Comparison of ENCODE assay signal across 8 mouse cellular contexts in genomic region chr8:123039376-123040109, GRCm38 (mm10). TPM values are rescaled to one million over a fixed set of nuclear protein-coding genes. Genes with fewer than 3 reads are reported as not detected.
DNase-seq lines count a peak whose midpoint lies in the region; ATAC-seq and TF ChIP-seq lines count a peak whose summit lies in the region.

No protein-coding gene starts in this region.

- H3K27me3 ChIP-seq in E14TG2a.4 (ENCODE audit: insufficient read depth, low read length): no peaks in the 10 kb centered on the region
- no peaks in the 10 kb centered on the region for H3K27me3 ChIP-seq in forebrain, postnatal 0 days (ENCODE audit: insufficient read depth, low read length)
- H3K27me3 ChIP-seq in liver, embryonic 16.5 days (ENCODE audit: control insufficient read depth, insufficient read depth, low read depth, low read length): no peaks in the 10 kb centered on the region

- no peak overlapping the region for H3K9ac ChIP-seq in forebrain, postnatal 0 days
- H3K9ac ChIP-seq in liver, embryonic 16.5 days (ENCODE audit: low read depth, low read length): peak overlapping the region; percentile 100; the same call in 1 of the 2 replicates

- DNase-seq in gastrocnemius, adult 2 months: no peak
- no peak for DNase-seq in gastrocnemius, adult 8-10 months (ENCODE audit: low spot score in 2 of 2)
- DNase-seq in forebrain, postnatal 0 days: no peak
- no peak for DNase-seq in spleen, postnatal 4 days (ENCODE audit: low spot score in 2 of 2)
- DNase-seq in urinary bladder, adult 18-20 months (ENCODE audit: low spot score in 2 of 2): no peak
- DNase-seq in cerebellum, adult 11-12 months: no peak

- H3K36me3 ChIP-seq in E14TG2a.4 (ENCODE audit: insufficient read depth, low read length): peaks cover 29% of the 10 kb centered on the region
- H3K36me3 ChIP-seq in forebrain, postnatal 0 days (ENCODE audit: insufficient read depth): no peaks in the 10 kb centered on the region; the same call in 1 of the 2 replicates
- no peaks in the 10 kb centered on the region for H3K36me3 ChIP-seq in liver, embryonic 16.5 days (ENCODE audit: control insufficient read depth, insufficient read depth)

- H3K4me2 ChIP-seq in forebrain, postnatal 0 days (ENCODE audit: low read depth): peak overlapping the region; percentile 71
- H3K4me2 ChIP-seq in liver, embryonic 16.5 days (ENCODE audit: low read depth, low read length): peak overlapping the region; percentile 91

- peak overlapping the region; percentile 98; the same call in 1 of the 2 replicates for H3K4me3 ChIP-seq in gastrocnemius, adult 2 months
- peak overlapping the region; percentile 92; the same call in 1 of the 2 replicates for H3K4me3 ChIP-seq in E14TG2a.4 (replicated peaks; ENCODE audit: low read length)
- peak overlapping the region; percentile 99; the same call in 1 of the 2 replicates for H3K4me3 ChIP-seq in forebrain, postnatal 0 days (ENCODE audit: low read depth, low read length)
- H3K4me3 ChIP-seq in liver, embryonic 16.5 days (ENCODE audit: low read depth, low read length): peak overlapping the region; percentile 99

- H3K27ac ChIP-seq in gastrocnemius, adult 2 months: peak overlapping the region; percentile 95
- H3K27ac ChIP-seq in forebrain, postnatal 0 days (ENCODE audit: low read depth, low read length): no peak overlapping the region
- peak overlapping the region; percentile 94 for H3K27ac ChIP-seq in liver, embryonic 16.5 days (ENCODE audit: low read length)

- no peak for ATAC-seq in forebrain, postnatal 0 days
- no peak for ATAC-seq in liver, embryonic 16.5 days (ENCODE audit: low read depth)

- intact Hi-C loops in gastrocnemius, adult 2 months (cut with DNase I): loop anchor here (5.0 kb wide), 1 partner anchor 52 kb away; no protein-coding TSS in a partner anchor

- no peak for TF ChIP-seq CTCF in gastrocnemius, adult 2 months (IDR thresholded peaks at IDR 0.05)
- TF ChIP-seq CTCF in E14TG2a.4 (conservative IDR thresholded peaks at IDR 0.05; ENCODE audit: low read length): no peak
- no peak for TF ChIP-seq CTCF in forebrain, postnatal 0 days (IDR thresholded peaks at IDR 0.05; ENCODE audit: low read depth)

- 14% methylated on average over 11 of the region's 11 CpGs for WGBS in forebrain, postnatal 0 days
- 76% methylated on average over 11 of the region's 11 CpGs for WGBS in liver, embryonic 16.5 days (ENCODE audit: insufficient replicate concordance)

- H3K4me1 ChIP-seq in E14TG2a.4 (replicated peaks; ENCODE audit: low read depth, low read length): peaks cover 73% of the 10 kb centered on the region
- peaks cover 22% of the 10 kb centered on the region for H3K4me1 ChIP-seq in forebrain, postnatal 0 days (ENCODE audit: insufficient read depth)
- H3K4me1 ChIP-seq in liver, embryonic 16.5 days (ENCODE audit: control insufficient read depth, low read depth, low read length): peaks cover 69% of the 10 kb centered on the region

- no peaks in the 10 kb centered on the region for H3K9me3 ChIP-seq in E14TG2a.4 (ENCODE audit: low read length)
- no peaks in the 10 kb centered on the region for H3K9me3 ChIP-seq in forebrain, postnatal 0 days (ENCODE audit: low read length)
- H3K9me3 ChIP-seq in liver, embryonic 16.5 days (replicated peaks; ENCODE audit: control insufficient read depth, low read length): no peaks in the 10 kb centered on the region

RNA-seq across cellular contexts. Expression of gene Ankrd11, which starts 2.5 kb away (rescaled TPM):
- total RNA-seq in gastrocnemius, adult 2 months (2021): 10 to 100 TPM; 60.3 to 62.1 TPM
- 10 to 100 TPM; 55.0 to 63.5 (median 62.4) TPM for total RNA-seq in gastrocnemius, adult 8-10 months (2022)
- 88.7 and 103 TPM in 2 replicates for total RNA-seq in forebrain, postnatal 0 days (2014; rRNA removed)
- 69.4 and 73.5 TPM in 2 replicates for polyA plus RNA-seq in forebrain, postnatal 0 days (2015; fragmentation: Nextera tagmentation; extraction: Ambion mirVana)
- polyA plus RNA-seq in liver, embryonic 16.5 days (2015; fragmentation: Nextera tagmentation; extraction: Ambion mirVana): 7.8 and 8.6 TPM in 2 replicates

RNA-seq across cellular contexts. Expression of gene Spg7, which starts 23.2 kb away (rescaled TPM):
- 10 to 100 TPM; 67.4 to 74.9 TPM for total RNA-seq in gastrocnemius, adult 2 months (2021)
- 10 to 100 TPM; 74.1 to 81.0 (median 77.4) TPM for total RNA-seq in gastrocnemius, adult 8-10 months (2022)
- total RNA-seq in forebrain, postnatal 0 days (2014; rRNA removed): 56.2 and 62.8 TPM in 2 replicates
- 39.8 and 52.9 TPM in 2 replicates for polyA plus RNA-seq in forebrain, postnatal 0 days (2015; fragmentation: Nextera tagmentation; extraction: Ambion mirVana)
- polyA plus RNA-seq in liver, embryonic 16.5 days (2015; fragmentation: Nextera tagmentation; extraction: Ambion mirVana): 19.9 and 20.7 TPM in 2 replicates
